Mouse (Mus musculus) lung, postnatal 14 days (tissue): ENCODE measurements around the gene Gon7.

ENCODE experiments used
- DNase-seq: peaks from one replicate; pipeline ENCODE4 v3.0.0; 2021

Gon7 gene

DNA sequence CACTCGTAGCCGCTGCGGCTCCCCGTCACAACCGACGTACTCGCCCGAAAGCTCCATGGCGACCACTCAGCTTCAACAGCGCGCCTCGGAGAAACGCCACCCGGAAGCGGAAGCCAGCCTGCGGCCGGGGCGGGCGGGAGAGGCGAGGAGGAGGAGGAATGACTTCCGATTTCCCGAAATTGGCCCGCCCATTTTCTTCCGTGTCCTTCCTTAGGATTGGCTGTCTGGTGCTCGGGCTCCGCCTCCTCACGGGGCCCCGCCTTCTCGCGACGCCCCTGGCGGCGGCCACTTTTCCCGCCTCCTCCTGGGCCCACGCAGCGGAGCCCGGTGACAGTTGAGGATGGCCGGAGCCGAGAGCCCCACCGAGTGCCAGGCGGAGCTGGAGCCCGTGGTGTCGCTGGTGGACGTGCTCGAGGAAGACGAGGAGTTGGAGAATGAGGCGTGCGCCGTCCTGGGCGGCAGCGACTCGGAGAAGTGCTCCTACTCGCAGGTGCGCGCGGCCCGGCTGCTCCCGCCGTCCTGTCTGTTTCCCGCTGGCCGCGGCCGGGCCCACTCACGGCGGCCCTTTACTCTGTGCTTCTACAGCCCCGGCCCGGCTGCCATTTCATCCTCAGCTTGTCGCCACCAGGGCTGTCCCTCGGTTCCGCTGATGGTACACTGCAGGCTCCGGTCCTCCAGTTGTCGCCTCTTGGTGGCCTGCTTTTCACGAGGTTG, at the start of gene Gon7, which contains the start of the genes Gm28051 and Ubr7:
Gene Gon7, minus strand, starts transcription at position 115 of the 714 bp plus-strand sequence.
Gene Gm28051, minus strand, starts transcription at position 77 of the 714 bp plus-strand sequence.
Gene Ubr7, plus strand, starts transcription at position 279 of the 714 bp plus-strand sequence.
- peak; percentile 97 for DNase-seq

DNA sequence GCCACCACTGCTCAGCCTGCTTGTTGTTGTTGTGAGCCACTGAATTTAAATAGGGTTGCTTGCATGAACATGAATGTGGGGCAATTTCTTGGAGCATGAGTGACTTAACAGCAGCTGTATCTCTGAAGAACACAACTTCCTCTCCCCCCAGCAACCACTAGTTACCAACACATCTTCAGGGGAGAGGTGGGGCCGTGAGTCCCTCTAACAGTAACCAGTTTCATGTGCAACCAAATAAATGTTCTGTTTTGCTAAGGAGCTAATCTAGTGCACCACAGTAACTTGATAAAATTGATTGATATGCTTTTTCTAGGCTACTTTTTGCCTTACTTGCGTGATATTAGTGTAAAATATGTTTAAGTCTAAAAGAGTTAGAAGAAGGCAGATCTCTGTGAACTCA, 41.9 kb upstream of the Gon7 start:
- DNase-seq, result no peak

DNA sequence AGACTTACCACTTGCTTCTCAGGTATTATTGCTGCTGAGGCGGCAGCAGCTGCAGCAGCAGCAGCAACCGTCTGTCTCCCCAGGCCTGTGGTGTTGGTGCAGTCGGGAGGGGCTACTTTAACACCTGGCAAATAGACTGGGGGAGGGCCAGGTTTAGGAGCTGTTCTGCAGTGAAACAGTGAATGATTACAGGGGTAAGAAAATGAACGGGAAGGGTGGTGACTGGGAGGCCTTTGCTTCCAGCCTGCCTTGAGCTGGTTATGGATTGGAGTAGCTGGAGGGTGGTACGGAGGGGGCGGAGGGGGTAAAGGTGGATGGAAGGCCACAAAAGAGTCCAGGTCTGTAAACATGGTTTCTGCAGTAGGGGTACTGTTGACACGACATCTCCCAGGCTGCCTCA, 30.3 kb upstream of the Gon7 start:
- DNase-seq, result no peak

DNA sequence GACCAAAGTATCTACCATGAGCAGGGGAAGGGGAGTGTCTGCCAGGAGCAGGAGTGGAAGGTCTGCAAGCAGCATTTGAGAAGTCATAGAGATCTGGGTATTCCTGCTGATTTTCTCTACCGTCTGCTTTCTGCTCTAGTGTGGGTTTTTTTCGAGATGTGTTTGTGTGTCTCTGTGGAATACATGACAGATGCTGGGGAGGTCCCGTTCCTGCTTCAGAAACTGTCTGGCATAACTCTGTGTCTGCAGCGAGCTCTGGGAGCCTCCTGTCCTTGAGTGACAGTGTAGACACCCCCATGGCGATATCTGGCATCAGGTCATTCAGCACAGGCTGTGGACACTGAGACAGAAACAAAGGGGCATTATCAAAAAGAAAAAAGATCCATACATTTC, 28.0 kb upstream of the Gon7 start:
- DNase-seq, result no peak

DNA sequence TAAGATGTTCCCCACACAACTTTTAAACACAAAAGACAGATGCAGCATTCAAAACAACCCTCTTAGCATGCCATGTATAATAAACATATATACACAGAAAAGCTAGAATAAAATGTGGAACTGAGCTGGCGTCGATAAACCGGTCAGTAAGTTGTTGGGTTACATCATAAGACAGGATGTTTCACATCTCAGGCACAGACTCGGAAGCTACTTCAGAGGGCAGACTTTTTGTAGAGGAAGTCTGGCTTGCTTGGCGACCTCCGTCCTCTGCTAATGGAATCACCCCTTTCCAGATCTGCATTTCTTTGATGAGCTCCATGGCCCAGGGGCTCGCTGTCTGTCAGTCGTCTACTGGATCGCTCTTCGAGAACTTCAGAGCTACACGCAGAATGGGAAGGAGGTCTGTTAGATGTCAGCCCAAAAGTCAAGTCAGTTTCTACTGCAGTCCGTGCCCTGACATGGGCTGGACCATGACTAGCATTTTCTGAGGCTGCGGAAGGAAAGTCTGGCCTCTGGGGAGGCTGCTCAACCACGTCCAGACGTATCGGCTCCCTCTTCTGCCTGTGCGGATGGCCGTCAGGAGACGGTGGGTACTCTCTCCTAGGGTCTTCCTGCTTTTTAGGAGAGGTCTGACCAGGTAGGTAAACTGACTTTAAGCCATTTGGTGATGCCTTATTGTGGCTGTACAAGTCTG, 27.4 kb upstream of the Gon7 start:
- DNase-seq, result no peak

DNA sequence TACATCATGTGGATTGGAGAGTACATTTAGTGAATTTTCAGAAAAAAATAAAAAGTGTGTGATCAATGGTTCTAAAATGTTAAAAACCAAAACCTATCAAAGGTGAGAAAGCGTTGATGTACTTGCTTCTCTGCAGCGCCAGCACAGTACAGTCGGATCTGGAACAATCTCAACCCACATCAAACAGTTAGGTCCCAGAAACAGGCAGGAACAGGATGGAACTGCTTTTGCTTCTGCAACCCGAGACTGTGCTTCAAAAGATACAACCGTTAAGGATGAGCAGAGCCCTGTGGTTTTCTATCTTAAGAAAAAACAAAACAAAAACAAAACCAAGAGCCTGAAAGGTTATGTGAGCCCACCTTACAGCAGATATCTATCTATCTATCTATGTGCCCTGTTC, 25.2 kb upstream of the Gon7 start:
- no peak for DNase-seq

DNA sequence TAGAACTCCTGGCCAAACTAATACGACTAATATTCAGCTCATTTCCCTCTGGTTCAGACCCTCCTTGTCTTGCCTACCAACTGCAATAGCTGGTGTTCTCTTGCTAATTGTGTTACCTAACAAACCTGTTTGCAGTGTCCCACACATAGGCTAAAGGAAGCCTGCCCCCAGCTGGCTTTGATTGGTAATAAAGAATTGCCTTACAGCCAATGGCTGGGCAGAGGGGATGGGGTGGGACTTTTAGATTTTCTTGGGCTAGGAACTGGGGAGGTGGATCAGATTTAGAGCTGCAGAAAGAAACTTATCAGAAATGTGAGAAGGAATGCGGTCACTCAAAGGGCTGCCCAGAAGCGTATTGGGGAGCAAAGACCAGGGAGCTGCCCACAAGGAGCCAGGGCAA, 21.8 kb upstream of the Gon7 start:
- DNase-seq, result peak; percentile 18

DNA sequence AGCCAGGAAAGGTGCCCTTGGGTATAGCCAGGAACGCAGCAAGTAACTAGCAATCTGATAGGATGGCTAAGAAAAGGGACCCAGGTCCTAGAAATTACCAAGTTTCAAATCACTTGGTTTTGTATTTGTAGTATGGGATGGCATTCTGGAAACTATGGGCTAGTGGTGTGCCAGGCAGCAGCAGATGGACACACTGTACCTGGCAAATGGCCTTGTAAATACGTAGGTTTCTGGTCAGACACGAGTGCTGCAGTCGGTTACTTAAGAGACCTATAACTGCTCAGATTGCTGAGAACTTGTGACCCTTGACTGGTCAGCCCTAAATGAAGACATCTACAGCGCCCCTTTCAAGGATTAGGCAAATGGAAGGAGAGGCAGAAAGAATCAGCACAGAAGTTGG, 20.5 kb upstream of the Gon7 start:
- no peak for DNase-seq

DNA sequence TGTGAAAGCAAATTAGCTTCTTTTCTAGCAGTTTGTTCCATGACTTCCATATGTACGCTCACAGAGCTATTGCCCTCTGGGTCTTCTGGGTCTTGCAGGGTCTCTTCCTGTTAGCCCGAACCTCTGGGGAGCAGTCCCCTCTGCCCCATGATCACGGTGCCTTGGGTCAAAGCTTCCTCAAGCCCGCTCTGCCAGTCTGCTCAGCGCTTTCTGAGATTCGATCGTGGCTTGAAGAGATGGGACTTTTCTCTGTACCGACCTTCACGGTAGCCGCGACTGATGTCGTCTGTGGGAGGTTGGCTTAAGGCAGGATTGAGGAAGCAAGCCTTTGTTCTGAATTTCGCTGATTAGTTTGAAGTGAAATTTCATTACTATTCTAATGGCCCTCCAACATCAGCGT, 18.4 kb upstream of the Gon7 start:
- no peak for DNase-seq

DNA sequence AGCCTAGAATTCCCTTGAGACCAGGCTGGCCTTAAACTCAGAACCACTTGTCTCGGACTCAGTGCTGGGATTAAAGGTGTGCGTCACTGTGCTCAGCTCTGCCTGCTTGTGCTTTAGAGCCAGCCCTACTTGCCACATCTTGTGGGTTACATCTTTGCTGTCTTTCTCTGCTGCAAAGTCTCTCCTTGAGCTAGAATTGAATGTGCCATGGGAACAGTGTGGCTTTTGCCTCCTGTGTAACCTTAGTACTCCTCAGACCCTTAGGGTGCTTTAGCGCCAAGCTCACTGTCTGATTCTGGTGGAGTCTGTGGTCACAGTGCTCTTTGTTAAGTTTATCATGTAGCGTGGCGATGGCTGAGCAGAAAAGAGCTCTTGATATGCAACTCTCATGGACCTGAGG, 15.1 kb upstream of the Gon7 start:
- no peak for DNase-seq

DNA sequence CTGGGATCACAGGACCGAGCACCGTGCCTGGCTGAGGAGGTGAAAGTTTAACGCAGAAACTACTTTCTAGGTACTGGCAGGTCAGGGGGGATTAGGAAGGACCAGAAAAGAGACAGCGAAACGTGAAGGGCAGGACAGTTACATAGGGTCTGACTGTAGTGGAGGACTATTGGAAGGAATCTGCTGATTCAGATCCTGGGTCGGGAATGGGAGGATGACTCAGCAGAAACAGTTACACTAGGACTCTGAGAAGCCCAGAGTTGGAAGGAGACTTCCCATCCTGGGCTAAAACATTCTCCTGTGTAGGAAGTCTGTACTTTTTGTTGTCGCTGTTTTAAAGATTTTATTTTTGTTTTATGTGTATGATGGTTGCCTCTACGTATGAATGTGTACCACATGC, 14.0 kb upstream of the Gon7 start:
- no peak for DNase-seq

DNA sequence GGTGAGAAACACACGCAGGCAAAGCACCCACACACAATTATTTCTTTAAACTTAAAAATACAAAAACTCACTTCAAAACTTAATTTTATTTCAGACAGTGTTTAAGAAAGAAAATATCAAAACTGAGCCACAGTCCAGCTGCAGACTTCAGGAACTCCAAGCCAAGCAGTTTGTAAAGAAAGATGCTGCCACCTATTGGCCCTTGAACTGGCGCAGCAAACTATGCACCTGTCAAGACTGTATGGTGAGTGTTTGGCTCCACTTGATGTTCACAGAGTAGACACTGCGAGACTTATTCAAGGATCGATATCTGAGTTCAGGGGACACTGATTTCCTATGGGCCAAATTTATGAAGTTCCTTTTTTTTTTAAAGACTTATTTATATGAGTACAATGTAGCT, 11.4 kb upstream of the Gon7 start:
- DNase-seq, result no peak

DNA sequence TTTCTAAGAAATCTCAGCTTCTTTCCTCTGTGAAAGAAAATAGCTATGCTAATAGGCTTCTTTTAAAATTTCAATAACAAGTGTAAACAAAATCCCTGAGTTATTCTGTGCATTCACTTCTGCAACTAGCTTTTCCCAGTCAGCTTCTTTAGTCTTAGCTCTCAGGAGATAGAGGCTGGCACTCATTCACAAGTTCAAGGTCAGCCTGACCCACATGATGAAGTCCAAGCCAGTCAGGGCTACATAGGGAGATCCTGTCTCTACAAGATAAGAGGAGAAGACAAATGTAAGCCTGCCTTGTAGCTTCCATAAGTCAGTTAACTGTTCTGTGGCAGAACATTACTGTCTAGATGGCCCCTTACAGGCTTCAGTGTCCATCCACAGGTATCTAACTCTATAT, 6.1 kb upstream of the Gon7 start:
- DNase-seq, result no peak

DNA sequence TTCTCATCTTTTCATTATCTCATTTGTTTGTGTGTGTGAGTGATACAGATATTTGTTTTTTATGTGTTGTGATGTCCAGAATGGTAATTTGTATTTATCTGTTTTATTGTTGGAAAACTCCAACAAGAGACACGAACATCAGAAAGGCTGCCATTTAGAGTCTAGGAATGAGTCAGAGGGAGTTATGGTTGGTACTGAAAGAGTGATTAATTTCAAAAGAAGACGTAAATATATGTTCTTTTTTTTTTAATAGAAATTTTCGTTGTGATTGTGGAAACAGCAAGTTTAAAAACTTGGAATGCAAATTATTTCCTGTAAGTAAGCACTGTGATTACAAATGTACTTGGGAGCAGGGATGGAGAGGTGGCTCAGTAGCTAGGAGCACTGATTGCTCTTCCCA, 4.1 kb upstream of the Gon7 start:
- no peak for DNase-seq

DNA sequence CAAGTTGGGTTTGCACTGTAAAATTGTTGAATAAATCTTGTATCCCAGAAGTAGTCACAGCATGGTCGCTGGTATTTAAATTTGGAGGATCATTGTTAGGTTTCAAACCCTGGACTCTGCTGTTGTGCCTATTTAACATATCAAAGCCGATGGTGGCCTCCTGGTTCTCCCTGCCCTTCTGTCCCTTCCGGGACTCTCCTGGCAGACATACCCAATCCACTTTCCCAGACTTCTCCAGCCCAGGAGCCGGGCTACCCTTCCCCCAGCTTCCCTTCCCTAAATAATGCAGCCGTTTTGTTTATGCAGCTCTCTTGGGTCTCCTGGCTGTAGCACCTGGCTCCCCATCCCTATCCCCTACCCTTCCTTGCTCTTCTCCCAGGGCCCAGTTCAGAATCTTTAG, 1.3 kb upstream of the Gon7 start:
- DNase-seq, result no peak

DNA sequence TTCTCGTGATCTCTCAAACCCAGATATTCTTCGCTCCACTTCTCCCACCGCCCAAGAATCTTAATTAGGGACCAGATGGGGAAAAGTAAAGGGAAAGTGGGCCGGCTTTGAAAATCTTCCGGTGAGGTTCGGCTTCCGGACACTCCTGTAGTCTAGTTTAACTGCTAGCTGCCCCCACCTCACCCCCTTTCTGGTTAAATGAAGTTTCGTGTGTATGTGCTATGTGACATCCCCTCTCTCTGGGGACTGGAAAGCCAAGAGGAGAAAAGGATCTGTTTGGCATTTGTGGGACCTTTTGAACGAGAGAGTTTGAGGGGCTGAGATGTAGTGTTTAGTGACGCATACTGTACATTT, 777 bp upstream of the Gon7 start, which contains the start of gene Gm20604:
Gene Gm20604, minus strand, starts transcription at position 270 of the 354 bp plus-strand sequence.
- DNase-seq, result no peak

DNA sequence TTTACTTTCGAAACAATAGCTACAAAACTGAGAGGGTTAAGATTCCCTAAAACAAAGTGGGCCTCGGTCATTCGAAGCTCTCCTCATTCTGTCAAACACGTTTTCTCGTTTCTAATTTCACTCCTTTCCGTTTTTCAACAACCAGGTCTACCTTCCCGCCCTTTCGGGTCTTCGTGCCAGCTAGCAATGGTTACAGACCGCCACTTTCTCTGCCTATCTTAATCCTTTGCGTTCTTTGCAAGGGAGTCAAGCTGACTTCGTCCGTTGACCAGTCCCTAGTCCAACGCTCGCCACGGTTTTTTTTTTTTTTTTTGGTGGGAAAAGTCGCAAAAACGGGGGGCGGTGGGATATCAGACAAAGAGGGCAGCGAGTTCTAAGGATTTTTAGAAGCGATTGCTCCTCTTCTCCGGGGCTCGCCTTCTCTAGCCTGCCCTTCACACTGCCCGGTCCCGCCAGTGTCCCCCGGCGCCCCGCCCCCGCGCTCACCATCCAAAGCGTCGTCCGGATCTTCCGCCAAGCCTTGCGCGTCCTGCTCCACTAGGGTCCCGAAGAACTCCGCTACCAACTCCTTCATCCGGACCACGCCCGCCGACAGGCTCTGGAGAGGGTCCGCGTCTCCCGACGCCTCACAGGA, 431 bp downstream of the Gon7 start:
- peak; percentile 88 for DNase-seq

DNA sequence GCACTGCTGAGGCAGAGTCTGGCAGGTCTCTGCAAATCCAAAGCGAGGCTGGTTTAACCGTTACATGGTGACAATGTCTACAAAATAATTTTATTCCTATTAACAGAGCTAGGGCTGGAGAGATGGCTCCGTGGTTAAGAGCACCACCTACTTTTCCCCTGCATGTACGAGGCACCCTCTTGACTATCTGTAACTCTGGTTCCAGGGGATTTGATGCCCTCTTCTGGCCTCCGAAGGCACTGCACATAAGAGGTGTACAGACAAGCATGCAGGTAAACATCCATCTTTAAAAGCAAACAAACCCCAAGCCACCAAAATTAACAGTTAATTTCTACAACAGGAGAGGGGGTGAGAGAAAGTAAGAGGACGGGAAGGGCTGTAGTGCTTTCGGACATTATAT, 1.3 kb downstream of the Gon7 start:
- peak; percentile 29 for DNase-seq

DNA sequence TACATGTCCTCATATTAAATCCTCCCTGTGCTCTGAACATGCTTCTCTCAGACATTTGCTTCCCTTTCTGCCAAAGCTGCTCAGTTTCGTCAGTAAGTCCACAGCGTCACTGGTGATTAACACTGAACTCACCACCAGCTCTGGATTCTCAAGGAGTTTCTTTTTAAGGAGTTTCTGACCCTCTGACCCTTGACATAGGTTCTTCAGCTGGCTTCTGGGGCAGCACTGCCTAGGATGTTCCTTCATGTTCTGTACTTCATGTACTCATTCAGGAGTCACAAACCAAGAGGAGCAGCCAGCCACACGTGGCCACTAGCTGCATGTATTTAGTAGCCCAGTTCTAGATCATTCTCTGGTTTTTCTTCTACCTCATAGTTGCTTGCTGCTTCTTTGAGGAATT, 9.3 kb downstream of the Gon7 start:
- DNase-seq, result no peak

DNA sequence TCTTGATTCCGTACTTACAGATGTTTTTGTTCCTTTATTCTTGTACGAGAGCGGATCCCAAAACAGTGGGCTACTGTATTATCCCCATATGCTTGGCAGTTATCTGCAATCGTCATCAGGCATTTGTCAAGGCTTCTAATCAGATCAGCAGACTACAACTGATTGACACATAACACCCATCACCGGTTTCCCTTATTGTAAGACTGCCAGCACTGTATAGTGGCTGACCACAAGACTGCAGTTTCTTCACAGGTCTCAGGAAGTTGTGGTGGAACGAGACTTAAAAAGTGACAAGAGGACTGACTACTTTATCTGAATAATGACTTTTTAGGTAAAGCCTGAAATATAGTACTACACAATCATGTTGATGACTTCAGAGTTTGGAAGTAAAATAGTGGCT, 12.8 kb downstream of the Gon7 start:
- no peak for DNase-seq

DNA sequence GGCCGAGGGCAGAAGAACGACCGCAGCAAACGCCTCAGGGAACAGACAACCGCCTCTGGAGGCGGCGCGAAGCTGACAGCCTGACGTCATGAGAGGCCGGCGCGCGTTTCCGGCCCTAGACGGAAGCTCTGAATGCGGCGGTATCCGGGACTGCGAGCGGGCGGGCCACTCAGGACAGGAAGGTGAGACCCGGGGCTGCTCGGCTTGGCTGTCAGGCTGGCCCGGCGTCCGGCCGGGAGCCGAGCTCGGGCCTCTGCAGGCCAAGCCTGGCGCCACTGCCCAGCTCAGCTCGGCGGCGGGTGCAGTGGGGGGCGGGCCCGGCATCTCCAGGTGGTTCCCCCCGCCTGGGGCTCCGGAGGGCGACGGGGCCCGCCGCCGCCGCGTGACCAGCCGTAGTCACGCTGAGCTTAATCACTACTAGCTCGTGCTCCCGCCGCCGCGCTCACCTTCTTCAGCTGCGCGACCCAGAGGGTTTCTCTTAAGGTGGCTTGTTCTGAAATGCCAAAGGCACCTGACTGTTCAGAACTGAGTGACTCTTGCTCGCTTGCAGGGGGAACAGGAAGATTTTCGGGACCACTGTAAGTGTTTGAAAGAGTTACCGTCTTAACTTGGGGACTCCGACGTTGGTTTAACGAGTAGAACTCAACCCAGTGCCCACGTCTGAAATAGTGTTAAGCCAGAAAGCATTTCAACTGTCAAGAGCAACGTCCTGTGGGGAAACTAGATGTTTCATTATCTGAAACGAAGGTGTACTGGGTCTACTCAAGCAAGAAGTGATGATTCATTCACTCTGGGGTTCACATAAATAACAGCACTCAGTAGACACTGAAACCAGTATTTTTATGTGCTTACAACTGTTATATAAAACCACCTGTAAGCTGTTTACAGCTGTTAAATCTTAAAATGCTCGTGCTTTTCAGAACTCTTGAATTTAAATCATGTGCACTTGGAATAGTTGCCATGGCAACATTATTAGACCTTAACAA, 13.7 kb downstream of the Gon7 start, which contains the start of the genes Moap1 and Tmem251:
Gene Moap1, minus strand, starts transcription at position 73 of the 986 bp plus-strand sequence.
Gene Tmem251, plus strand, starts transcription at position 174 of the 986 bp plus-strand sequence.
- DNase-seq, result peak; percentile 91

DNA sequence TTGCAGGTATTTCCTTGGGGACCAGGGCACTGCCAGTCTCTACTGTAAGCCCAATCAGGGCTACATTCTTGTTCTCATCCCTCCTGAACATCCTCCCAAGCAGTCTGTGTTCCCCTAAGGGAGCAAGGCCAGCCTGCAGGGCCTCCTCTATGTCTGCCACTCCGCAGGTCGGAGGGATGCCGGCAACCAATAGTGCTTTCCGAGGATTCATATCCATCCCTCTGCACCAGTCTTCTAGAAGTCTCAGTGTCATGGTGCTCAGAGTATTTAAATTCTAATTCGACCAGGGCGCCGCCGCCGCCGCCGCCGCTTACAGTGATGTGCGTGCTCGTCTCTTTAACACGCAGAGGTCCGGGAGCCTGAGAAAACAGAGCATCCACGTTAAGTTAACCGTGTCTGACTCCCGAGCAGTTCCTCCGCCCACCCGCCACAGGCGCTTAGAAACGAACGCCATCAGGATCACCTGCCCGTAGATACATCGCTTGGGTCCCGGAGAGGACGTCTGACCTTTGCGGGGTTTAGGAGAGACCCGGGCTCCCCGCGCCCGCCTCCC, 14.5 kb downstream of the Gon7 start:
- DNase-seq, result no peak
